Mouse (Mus musculus): ENCODE results near the gene Ralgps2. TPM values are rescaled to one million over a fixed set of nuclear protein-coding genes. Genes with fewer than 3 reads are reported as not detected.

Ralgps2 gene
- total and polyA plus RNA-seq, 3 experiments = 7.8 to 16.4 TPM; not detected in 1

- TF ChIP-seq MYC (IDR thresholded peaks at IDR 0.05; ENCODE audit: low read depth, low read length) = no peak
- no peak for TF ChIP-seq CTCF (IDR thresholded peaks at IDR 0.05 in 2 of 3, conservative IDR thresholded peaks at IDR 0.05 in 1 of 3; ENCODE audit: control insufficient read depth in 1 of 3, insufficient read depth in 1 of 3, low read depth in 2 of 3, low read length in 3 of 3, poor library complexity in 1 of 3, severe bottlenecking in 1 of 3)
- TF ChIP-seq MAX (IDR thresholded peaks at IDR 0.05; ENCODE audit: low read length) = no peak
- no peak for TF ChIP-seq MEF2A (IDR thresholded peaks at IDR 0.05; ENCODE audit: extremely low read depth, insufficient replicate concordance, low read depth, low read length, poor library complexity, severe bottlenecking)
- TF ChIP-seq POLR2AphosphoS5 (IDR thresholded peaks at IDR 0.05; ENCODE audit: borderline replicate concordance, low read depth, low read length) = no peak
- no peak for TF ChIP-seq BHLHE40 (IDR thresholded peaks at IDR 0.05; ENCODE audit: borderline replicate concordance, low read depth, low read length)
- no peak for TF ChIP-seq TCF12 (IDR thresholded peaks at IDR 0.05; ENCODE audit: low read depth, low read length)
- TF ChIP-seq MAZ (IDR thresholded peaks at IDR 0.05; ENCODE audit: low read depth, low read length) = no peak
- TF ChIP-seq USF2 (IDR thresholded peaks at IDR 0.05; ENCODE audit: borderline replicate concordance in 1 of 2, insufficient read depth in 1 of 2, low read depth in 1 of 2, low read length in 2 of 2) = no peak
- TF ChIP-seq UBTF (IDR thresholded peaks at IDR 0.05; ENCODE audit: borderline replicate concordance, insufficient read depth, low read depth, low read length) = no peak
- Histone ChIP-seq H3K27me3 (ENCODE audit: control insufficient read depth in 1 of 2, insufficient read depth in 2 of 2, low read length in 2 of 2) (no peaks in the 10 kb centered on the region), H3K4me1 (ENCODE audit: control insufficient read depth in 1 of 2, insufficient read depth in 2 of 2, low read length in 2 of 2) (peaks cover 0 to 12% of the 10 kb centered on the region in 2 experiments), H3K9me3 (replicated peaks; ENCODE audit: insufficient read depth, low read length) (no peaks in the 10 kb centered on the region), H3K36me3 (ENCODE audit: control insufficient read depth in 1 of 2, insufficient read depth in 2 of 2, low read length in 2 of 2) (peaks cover 0 to 5% of the 10 kb centered on the region in 2 experiments; a peak in 2 of 4 replicates), H3K9ac (ENCODE audit: control insufficient read depth, low read depth, low read length, poor library complexity, severe bottlenecking) (no peak overlapping the region), H3K27ac (ENCODE audit: control insufficient read depth, low read depth, low read length) (no peak overlapping the region), H3K79me2 (ENCODE audit: control insufficient read depth, insufficient read depth, low read length, poor library complexity) (no peaks in the 10 kb centered on the region), H3K4me3 (ENCODE audit: control insufficient read depth in 1 of 2, insufficient read depth in 1 of 2, low read depth in 2 of 2, low read length in 2 of 2) (no peak overlapping the region)
- no peak for DNase-seq (ENCODE audit: low read depth, low spot score)
Observed at GRCm38 (mm10) chr1:156852409-156852808, 87.0 kb downstream of the Ralgps2 start.

GRCm38 (mm10) chr1:156847098-156847497, 92.3 kb downstream of the Ralgps2 start:
- no peak for TF ChIP-seq EP300 (IDR thresholded peaks at IDR 0.05; ENCODE audit: low read depth in 1 of 2, low read length in 2 of 2)
- TF ChIP-seq MEF2A (IDR thresholded peaks at IDR 0.05; ENCODE audit: extremely low read depth, insufficient replicate concordance, low read depth, low read length, poor library complexity, severe bottlenecking) = no peak
- no peak for TF ChIP-seq MYC (IDR thresholded peaks at IDR 0.05; ENCODE audit: low read depth, low read length)
- TF ChIP-seq POLR2AphosphoS5 (IDR thresholded peaks at IDR 0.05; ENCODE audit: borderline replicate concordance, low read depth, low read length) = no peak
- TF ChIP-seq ZNF384 (IDR thresholded peaks at IDR 0.05; ENCODE audit: low read depth, low read length) = no peak
- TF ChIP-seq ELF1 (IDR thresholded peaks at IDR 0.05; ENCODE audit: low read depth, low read length) = no peak
- no peak for TF ChIP-seq RCOR1 (IDR thresholded peaks at IDR 0.05; ENCODE audit: low read depth, low read length)
- no peak for TF ChIP-seq NRF1 (IDR thresholded peaks at IDR 0.05; ENCODE audit: insufficient read depth, low read depth, low read length, poor library complexity, severe bottlenecking)
- TF ChIP-seq MXI1 (IDR thresholded peaks at IDR 0.05; ENCODE audit: low read depth, low read length) = no peak
- no peak for TF ChIP-seq JUND (IDR thresholded peaks at IDR 0.05; ENCODE audit: low read depth, low read length)
- TF ChIP-seq GATA1 (IDR thresholded peaks at IDR 0.05; ENCODE audit: low read depth, low read length) = no peak
- TF ChIP-seq SMC3 (IDR thresholded peaks at IDR 0.05; ENCODE audit: low read depth, low read length) = no peak
- no peak for TF ChIP-seq CHD1 (IDR thresholded peaks at IDR 0.05; ENCODE audit: low read depth, low read length)
- no peak for TF ChIP-seq ZKSCAN1 (IDR thresholded peaks at IDR 0.05; ENCODE audit: low read depth, low read length)
- TF ChIP-seq ZC3H11A (IDR thresholded peaks at IDR 0.05; ENCODE audit: low read depth, low read length) = no peak
- no peak for TF ChIP-seq UBTF (IDR thresholded peaks at IDR 0.05; ENCODE audit: borderline replicate concordance, insufficient read depth, low read depth, low read length)
- TF ChIP-seq POLR2AphosphoS2 (IDR thresholded peaks at IDR 0.05; ENCODE audit: low read length) = no peak
- H3K36me3 ChIP-seq (ENCODE audit: control insufficient read depth in 1 of 2, insufficient read depth in 2 of 2, low read length in 2 of 2) = peaks cover 0 to 1% of the 10 kb centered on the region in 2 experiments; a peak in 2 of 4 replicates

More at GRCm38 (mm10) chr1:156847098-156847497, 92.3 kb downstream of the Ralgps2 start:
- Histone ChIP-seq H3K79me2 (ENCODE audit: control insufficient read depth, insufficient read depth, low read length, poor library complexity) (no peaks in the 10 kb centered on the region), H3K27ac (ENCODE audit: control insufficient read depth, low read depth, low read length) (no peak overlapping the region), H3K4me3 (ENCODE audit: control insufficient read depth in 1 of 2, insufficient read depth in 1 of 2, low read depth in 2 of 2, low read length in 2 of 2) (no peak overlapping the region), H3K9ac (ENCODE audit: control insufficient read depth, low read depth, low read length, poor library complexity, severe bottlenecking) (no peak overlapping the region), H3K4me1 (ENCODE audit: control insufficient read depth in 1 of 2, insufficient read depth in 2 of 2, low read length in 2 of 2) (peaks cover 2 to 4% of the 10 kb centered on the region in 2 experiments), H3K9me3 (replicated peaks; ENCODE audit: insufficient read depth, low read length) (no peaks in the 10 kb centered on the region), H3K27me3 (ENCODE audit: control insufficient read depth in 1 of 2, insufficient read depth in 2 of 2, low read length in 2 of 2) (no peaks in the 10 kb centered on the region)
- DNase-seq (ENCODE audit: low read depth, low spot score) = no peak
